Mouse (Mus musculus) kidney, embryonic 15.5 days (tissue): Measurements from ENCODE around the gene Gpr22. TPM values are rescaled to one million over a fixed set of nuclear protein-coding genes. Genes with fewer than 3 reads are reported as not detected.

ENCODE experiments used
- ATAC-seq: fragments of 200-750 bp; cut with Nextera tagmentation; replicated peaks from 2 replicates; pipeline ENCODE4 v1.8.0; 2017; ENCODE audit warnings: moderate TSS enrichment; ENCODE audit not compliant: low FRiP score
- H3K27ac ChIP-seq: fragments of 300-500 bp; sonication (generic); 2 replicates; pipeline ENCODE4 v1.5.1; 2015; ENCODE audit warnings: mild to moderate bottlenecking, inconsistent platforms
- H3K27me3 ChIP-seq: fragments of 300-500 bp; sonication (generic); 2 replicates; pipeline ENCODE4 v1.6.1; 2015; ENCODE audit warnings: inconsistent platforms
- H3K36me3 ChIP-seq: fragments of 300-500 bp; sonication (generic); 2 replicates; pipeline ENCODE4 v1.6.1; 2015; ENCODE audit warnings: inconsistent platforms
- H3K4me1 ChIP-seq: fragments of 300-500 bp; sonication (generic); 2 replicates; pipeline ENCODE4 v1.6.1; 2015; ENCODE audit warnings: inconsistent platforms
- H3K4me2 ChIP-seq: fragments of 300-500 bp; sonication (generic); 2 replicates; pipeline ENCODE4 v1.6.1; 2015; ENCODE audit warnings: moderate library complexity, mild to moderate bottlenecking, inconsistent platforms
- H3K4me3 ChIP-seq: fragments of 300-500 bp; sonication (generic); replicated peaks from 2 replicates; pipeline ENCODE4 v1.5.1; 2015; ENCODE audit warnings: mild to moderate bottlenecking, inconsistent platforms
- H3K9ac ChIP-seq: fragments of 300-500 bp; sonication (generic); 2 replicates; pipeline ENCODE4 v1.6.1; 2015; ENCODE audit warnings: mild to moderate bottlenecking, inconsistent platforms
- H3K9me3 ChIP-seq: fragments of 300-500 bp; sonication (generic); replicated peaks from 2 replicates; pipeline ENCODE4 v1.6.1; 2016; ENCODE audit warnings: inconsistent platforms
- WGBS: fragments of 180-500 bp; shearing (Covaris S2); methylation state at CpG from one replicate; pipeline ENCODE4 v1.1.7; 2015; ENCODE audit warnings: mixed read lengths; 5-methylcytosine and 5-hydroxymethylcytosine counted together
- polyA plus RNA-seq: library from polyadenylated mRNA; unstranded; fragments of >200 nt; fragmentation: Nextera tagmentation; extraction: Ambion mirVana; gene quantifications from 2 replicates; pipeline ENCODE4 v1.2.1, GENCODE M21; 2015

Gene Gpr22
- 0.35 and 1.3 TPM in 2 replicates for polyA plus RNA-seq

DNA sequence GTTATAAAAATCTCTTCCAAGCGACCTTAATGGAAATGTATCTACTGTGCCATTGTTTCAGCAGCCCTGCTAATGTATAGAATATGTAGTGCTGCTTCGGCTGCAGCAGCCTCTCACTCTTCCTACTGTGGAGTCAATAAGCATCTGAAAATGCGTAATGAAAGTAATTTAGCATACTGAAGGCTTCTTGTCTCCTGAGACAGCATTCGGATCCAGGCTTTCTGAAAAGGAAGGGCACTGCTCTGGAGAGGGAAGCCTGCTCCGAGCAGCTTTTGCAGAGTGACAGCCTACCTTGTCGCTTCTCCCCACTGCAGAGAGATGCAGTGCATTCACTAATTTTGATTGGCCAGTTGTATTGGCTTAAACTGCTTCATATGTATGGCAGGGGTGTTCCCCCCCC is at the start of gene Gpr22:
Gpr22 (minus strand) TSS at position 348 of the 400 bp plus-strand sequence.
- Histone ChIP-seq H3K4me3 (no peak within 1 kb of the TSS), H3K9ac (no peak within 1 kb of the TSS), H3K27ac (no peak within 1 kb of the TSS), H3K9me3 (no peaks in the 10 kb centered on the region), H3K4me2 (no peak within 1 kb of the TSS), H3K4me1 (0 out of 2 replicates have a peak, but pooled peaks cover 4% of the 10 kb centered on the region), H3K36me3 (no peaks in the 10 kb centered on the region), H3K27me3 (no peaks in the 10 kb centered on the region)
- WGBS = 35% methylated on average over 6 of the region's 6 CpGs
- no peak for ATAC-seq

DNA sequence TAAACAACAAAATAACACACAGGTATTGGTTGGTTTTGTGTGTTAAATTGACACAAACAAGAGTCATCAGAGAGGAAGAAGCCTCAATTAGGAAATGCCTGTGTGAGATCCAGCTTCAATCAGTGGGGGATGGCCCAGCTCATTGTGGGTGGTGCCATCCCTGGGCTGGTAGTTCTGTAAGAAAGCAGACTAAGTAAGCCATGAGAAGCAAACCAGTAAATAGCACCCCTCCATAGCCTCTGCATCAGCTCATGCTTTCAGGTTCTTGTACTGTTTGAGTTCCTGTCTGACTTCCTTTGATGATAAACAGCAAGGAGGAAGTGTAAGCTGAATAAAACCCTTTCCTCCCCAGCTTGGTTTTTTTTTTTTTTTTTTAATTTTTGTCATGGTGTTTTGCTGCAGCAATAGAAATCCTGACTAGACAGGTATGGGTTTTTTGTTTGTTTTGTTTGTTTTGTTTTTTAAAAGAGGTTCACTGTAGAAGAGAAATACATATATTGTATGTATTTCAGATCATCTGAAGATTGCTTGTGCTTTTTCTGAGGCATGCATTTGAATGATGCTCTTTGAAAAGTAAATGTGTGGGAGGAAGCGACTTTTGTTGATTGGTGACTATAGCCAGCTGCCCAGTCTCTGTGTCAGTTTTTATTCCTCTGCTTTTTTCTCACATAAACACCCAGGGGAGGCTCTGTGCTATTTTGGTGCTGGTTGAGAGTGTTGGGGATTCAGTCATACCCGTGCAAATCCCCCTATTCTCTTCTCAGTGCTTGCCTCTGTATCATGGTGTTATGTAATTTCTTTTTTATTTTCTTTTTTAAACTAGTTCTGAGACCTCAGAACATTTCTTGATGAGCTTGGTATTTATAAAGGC is 42.4 kb upstream of the Gpr22 start:
- H3K27ac ChIP-seq = no peak overlapping the region
- H3K9me3 ChIP-seq = no peaks in the 10 kb centered on the region
- no peaks in the 10 kb centered on the region for H3K4me1 ChIP-seq
- no peak overlapping the region for H3K4me3 ChIP-seq
- ATAC-seq = no peak
- no peak overlapping the region for H3K4me2 ChIP-seq
- no peak overlapping the region for H3K9ac ChIP-seq
- H3K36me3 ChIP-seq = no peaks in the 10 kb centered on the region
- WGBS = 42% methylated on average over 2 of the region's 2 CpGs
- H3K27me3 ChIP-seq = no peaks in the 10 kb centered on the region

DNA sequence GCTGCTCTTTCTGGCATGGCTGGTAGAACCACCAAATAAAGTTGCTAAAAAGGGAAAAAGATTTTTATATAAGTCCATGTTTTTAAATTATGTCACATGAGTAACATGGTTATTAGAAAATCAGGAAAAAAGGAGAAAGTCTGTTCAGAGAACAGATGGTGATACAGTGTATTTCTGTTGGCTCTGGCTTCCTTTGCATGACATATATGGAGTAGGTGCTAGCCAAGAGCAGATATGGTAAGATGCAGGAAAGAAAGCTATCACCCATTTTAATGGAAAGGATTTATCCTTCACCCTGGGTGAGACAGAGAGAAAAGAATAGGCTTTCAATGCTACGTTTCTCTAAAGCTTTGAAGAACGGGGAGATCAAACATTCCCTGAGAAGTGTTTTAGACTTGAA is 40.7 kb upstream of the Gpr22 start:
- H3K4me2 ChIP-seq = no peak overlapping the region
- 68% methylated on average over 2 of the region's 2 CpGs for WGBS
- no peak overlapping the region for H3K4me3 ChIP-seq
- ATAC-seq = no peak
- H3K27me3 ChIP-seq = no peaks in the 10 kb centered on the region
- no peak overlapping the region for H3K9ac ChIP-seq
- no peaks in the 10 kb centered on the region for H3K9me3 ChIP-seq
- no peak overlapping the region for H3K27ac ChIP-seq
- no peaks in the 10 kb centered on the region for H3K36me3 ChIP-seq
- H3K4me1 ChIP-seq = no peaks in the 10 kb centered on the region

DNA sequence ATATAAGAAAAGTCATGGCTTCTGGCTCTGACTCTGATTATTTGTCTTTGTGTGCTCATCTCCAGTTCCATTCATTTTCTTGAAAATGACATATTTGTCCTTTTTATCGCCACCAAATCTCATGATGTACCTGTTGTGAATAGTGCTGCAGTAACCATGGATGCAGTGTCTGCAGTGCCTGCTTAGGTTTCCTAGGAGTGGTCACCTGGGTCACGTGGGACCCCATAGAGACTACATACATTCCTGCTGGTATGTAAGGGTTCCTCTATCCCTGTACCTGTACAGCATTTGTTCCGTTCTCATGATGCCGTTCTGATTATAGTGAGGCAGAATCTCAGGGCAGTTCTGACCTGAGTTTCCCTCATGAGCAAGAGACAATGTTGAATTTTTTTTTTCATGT is 36.1 kb upstream of the Gpr22 start:
- ATAC-seq = no peak
- Histone ChIP-seq H3K9ac (no peak overlapping the region), H3K4me3 (no peak overlapping the region), H3K4me2 (no peak overlapping the region), H3K4me1 (no peaks in the 10 kb centered on the region), H3K9me3 (no peaks in the 10 kb centered on the region), H3K36me3 (no peaks in the 10 kb centered on the region), H3K27me3 (no peaks in the 10 kb centered on the region), H3K27ac (no peak overlapping the region)
- WGBS = 97% methylated on average over 4 of the region's 4 CpGs

DNA sequence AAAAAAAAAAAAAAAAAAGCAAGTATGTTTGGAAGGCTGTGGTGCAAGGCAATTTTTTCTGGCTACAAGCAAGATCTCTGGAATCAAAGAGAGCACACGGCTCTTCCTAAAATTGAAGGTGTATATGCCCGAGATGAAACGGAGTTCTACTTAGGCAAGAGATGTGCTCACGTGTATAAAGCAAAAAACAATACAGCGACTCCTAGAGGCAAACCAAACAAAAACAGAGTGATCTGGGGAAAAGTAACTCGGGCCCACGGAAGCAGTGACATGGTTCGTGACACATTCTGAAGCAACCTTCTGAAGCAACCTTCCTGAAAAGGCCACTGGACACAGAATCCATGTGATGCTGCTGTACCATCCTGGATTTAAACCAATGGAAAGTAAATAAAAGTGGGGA is 33.6 kb upstream of the Gpr22 start:
- Histone ChIP-seq H3K9ac (no peak overlapping the region), H3K36me3 (no peaks in the 10 kb centered on the region), H3K4me1 (no peaks in the 10 kb centered on the region), H3K4me3 (no peak overlapping the region), H3K9me3 (peaks cover 5% of the 10 kb centered on the region; the same call in 1 of the 2 replicates), H3K27ac (no peak overlapping the region), H3K4me2 (no peak overlapping the region), H3K27me3 (no peaks in the 10 kb centered on the region)
- 86% methylated on average over 8 of the region's 8 CpGs for WGBS
- no peak for ATAC-seq

DNA sequence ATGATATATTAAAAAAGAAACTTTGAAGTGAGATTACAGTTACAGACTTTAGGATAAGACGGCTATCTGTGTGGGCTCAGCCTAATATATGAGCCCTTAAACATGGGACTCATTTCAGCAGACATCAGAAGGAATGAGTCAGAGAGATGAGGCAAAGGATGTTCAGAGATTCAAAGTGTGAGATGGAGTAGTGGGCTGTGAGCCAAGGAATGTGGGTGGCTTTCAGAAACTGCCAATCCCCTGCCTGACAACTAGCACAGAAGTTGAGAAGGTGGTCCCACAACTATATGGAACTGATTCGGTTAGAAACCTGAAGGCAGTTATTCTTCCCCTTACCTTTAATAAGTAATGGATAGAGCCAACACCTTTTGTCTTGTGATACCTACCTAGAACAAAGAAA is 20.9 kb upstream of the Gpr22 start:
- no peaks in the 10 kb centered on the region for H3K36me3 ChIP-seq
- no peak overlapping the region for H3K4me2 ChIP-seq
- H3K27ac ChIP-seq = no peak overlapping the region
- H3K9ac ChIP-seq = no peak overlapping the region
- H3K4me3 ChIP-seq = no peak overlapping the region
- H3K27me3 ChIP-seq = no peaks in the 10 kb centered on the region
- no peaks in the 10 kb centered on the region for H3K4me1 ChIP-seq
- no peak for ATAC-seq
- no peaks in the 10 kb centered on the region for H3K9me3 ChIP-seq
- WGBS = 82% methylated on average over 2 of the region's 2 CpGs

DNA sequence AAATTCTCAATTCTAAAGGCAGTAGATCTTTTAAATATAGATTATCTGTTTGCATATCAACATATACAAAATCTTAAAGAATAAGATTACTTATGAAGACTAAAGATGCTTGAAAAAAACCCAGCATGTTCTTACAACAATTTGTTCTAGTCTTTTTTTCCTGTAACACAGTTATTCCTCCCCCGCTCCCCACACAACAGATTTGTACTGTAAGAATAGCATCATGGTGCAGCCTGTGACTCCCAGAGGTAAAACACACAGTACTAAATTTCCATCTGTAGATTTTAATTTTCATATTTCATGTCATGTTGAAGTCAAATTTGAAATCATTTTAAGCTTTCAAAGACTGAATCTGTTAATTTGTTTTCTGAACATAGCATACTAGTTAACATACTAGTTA is 16.4 kb upstream of the Gpr22 start:
- no peak for ATAC-seq
- no peaks in the 10 kb centered on the region for H3K27me3 ChIP-seq
- H3K9ac ChIP-seq = no peak overlapping the region
- WGBS = 83% methylated on average over 1 of the region's 1 CpGs
- H3K36me3 ChIP-seq = no peaks in the 10 kb centered on the region
- H3K27ac ChIP-seq = no peak overlapping the region
- no peak overlapping the region for H3K4me2 ChIP-seq
- no peaks in the 10 kb centered on the region for H3K4me1 ChIP-seq
- no peak overlapping the region for H3K4me3 ChIP-seq
- no peaks in the 10 kb centered on the region for H3K9me3 ChIP-seq

DNA sequence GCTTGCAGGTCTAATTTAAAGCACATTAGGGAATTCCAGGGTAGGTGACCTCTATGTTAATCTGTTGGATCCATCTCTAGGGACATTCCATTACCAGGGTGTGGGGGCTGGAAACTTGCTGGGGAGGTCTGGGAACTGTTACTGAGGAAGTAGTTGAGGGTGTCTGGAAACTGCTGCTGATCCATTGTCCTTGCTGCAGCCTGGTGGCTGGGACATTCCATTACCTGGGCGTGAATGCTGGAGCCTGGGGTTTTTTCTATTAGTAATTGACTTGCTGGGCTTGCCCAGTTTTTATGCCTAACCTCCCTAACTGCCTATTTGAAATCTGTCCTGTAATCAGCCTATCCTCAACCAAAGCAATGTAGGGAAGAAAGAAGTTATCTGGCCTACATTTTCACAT is 13.0 kb upstream of the Gpr22 start:
- H3K27ac ChIP-seq = no peak overlapping the region
- WGBS = 59% methylated on average over 1 of the region's 1 CpGs
- no peaks in the 10 kb centered on the region for H3K9me3 ChIP-seq
- H3K36me3 ChIP-seq = no peaks in the 10 kb centered on the region
- H3K4me2 ChIP-seq = no peak overlapping the region
- no peak for ATAC-seq
- no peak overlapping the region for H3K9ac ChIP-seq
- H3K4me1 ChIP-seq = no peaks in the 10 kb centered on the region
- no peak overlapping the region for H3K4me3 ChIP-seq
- H3K27me3 ChIP-seq = no peaks in the 10 kb centered on the region

DNA sequence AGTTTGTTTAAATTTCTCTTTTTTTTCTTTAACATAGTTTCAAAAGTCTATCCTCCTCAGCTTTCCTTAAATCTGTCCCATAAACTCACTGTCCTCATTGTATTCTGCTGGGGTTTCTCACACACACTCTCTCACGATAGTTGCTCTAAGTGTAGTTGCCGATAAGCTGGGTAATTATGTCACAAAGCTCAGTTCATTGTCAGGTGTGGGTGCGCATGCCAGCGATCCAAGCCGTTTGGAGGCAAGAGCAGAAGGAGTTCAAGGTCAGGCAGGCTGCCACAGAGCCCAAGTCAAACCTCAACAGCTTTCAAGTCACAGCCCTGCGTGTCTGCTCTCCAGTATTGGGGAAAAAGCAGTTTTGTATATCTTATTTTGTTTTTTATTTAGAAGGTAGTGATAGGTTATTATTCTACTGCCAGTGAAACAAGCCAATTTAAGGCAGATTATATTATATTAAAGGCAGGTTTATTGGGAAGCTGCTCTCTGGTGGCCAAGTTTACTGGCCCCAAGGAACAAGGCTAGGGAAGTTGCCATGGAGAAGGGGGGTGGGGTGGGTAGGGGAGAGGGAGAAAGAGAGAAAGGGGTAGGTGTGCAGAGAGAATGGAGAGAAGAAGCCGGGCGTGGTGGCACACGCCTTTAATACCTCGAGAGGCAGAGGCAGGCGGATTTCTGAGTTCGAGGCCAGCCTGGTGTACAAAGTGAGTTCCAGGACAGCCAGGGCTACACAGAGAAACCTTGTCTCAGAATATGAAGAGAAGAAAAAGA is 11.9 kb upstream of the Gpr22 start:
- H3K9ac ChIP-seq = no peak overlapping the region
- H3K9me3 ChIP-seq = no peaks in the 10 kb centered on the region
- H3K36me3 ChIP-seq = no peaks in the 10 kb centered on the region
- H3K27ac ChIP-seq = no peak overlapping the region
- ATAC-seq = no peak
- no peaks in the 10 kb centered on the region for H3K27me3 ChIP-seq
- no peak overlapping the region for H3K4me3 ChIP-seq
- WGBS = 87% methylated on average over 12 of the region's 12 CpGs
- no peaks in the 10 kb centered on the region for H3K4me1 ChIP-seq
- H3K4me2 ChIP-seq = no peak overlapping the region

DNA sequence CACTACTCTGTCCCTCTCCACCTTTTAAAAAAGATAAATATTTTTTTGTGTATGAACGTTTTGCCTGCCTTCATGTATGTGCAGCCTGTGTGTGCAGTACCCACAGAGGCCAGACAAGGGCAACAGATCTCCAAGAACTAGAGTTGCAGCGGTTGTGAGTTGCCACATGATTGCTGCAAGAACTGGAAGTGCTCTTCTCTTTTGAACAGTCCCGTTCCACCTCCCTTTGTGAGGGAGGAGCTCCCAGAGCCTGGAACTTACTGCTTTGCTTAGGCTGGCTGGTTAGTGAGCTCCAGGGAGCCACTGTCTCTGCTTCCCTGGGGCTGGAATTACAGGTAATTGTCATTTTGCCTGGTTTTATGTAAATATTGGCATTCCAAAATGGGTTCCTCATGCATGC is 10.8 kb upstream of the Gpr22 start:
- ATAC-seq = no peak
- no peak overlapping the region for H3K9ac ChIP-seq
- no peaks in the 10 kb centered on the region for H3K36me3 ChIP-seq
- H3K27me3 ChIP-seq = no peaks in the 10 kb centered on the region
- no peak overlapping the region for H3K27ac ChIP-seq
- no peak overlapping the region for H3K4me2 ChIP-seq
- 83% methylated on average over 3 of the region's 3 CpGs for WGBS
- no peaks in the 10 kb centered on the region for H3K9me3 ChIP-seq
- no peaks in the 10 kb centered on the region for H3K4me1 ChIP-seq
- H3K4me3 ChIP-seq = no peak overlapping the region

DNA sequence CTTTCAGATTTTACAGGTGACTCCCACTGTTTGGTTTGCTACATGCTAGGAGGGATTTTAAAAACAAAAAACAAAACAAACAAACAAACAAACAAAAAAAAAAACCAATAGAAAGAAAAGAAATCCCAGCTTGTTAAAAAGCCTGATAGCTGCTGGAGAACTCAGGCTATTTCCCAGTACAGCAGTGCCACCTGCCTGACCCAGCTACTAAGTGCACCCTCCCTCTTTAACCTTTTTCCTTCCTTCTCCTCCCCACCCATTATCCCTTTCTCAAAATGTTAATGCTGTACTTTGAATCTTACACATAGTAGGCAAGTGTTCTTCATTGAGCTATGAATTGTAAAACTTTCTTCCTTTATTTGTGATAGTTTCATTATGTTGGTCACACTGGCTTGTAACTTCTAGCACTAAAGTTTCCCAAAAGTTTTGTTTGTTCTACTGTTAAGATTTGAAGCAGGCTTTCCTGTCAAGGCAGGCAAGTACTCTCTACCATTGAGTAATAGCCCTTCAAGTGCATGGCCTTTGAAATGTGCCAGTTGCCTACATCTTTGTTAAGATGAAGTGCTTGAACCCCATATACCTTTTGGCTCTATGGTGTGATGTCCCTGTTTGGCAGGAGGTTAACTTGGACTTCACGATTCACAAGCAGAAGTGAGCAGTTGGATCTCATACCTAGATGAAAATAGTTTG is 6.0 kb upstream of the Gpr22 start:
- H3K36me3 ChIP-seq = no peaks in the 10 kb centered on the region
- H3K9me3 ChIP-seq = no peaks in the 10 kb centered on the region
- H3K4me3 ChIP-seq = no peak overlapping the region
- no peak overlapping the region for H3K9ac ChIP-seq
- ATAC-seq = no peak
- H3K27me3 ChIP-seq = no peaks in the 10 kb centered on the region
- no peak overlapping the region for H3K4me2 ChIP-seq
- H3K27ac ChIP-seq = no peak overlapping the region
- 70% methylated on average over 1 of the region's 1 CpGs for WGBS
- no peaks in the 10 kb centered on the region for H3K4me1 ChIP-seq

DNA sequence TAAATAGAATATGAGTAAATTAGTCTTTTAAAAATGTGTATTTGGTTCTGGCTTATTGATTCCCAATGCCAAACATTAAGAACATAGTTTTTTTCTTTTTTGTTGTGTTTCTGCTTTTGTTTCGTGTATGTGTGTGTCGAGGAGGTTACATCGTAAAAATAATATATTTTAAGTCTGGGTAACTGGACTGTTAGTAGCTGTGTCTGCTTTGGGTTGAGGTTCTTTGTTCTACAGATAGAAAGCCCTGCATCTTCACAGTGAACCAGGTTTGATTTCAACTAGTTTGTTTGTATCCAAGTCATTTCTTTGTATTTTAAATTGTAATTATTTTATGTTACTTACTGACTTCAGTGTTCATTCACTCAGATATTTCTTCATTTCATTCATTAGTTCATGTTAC is 323 bp upstream of the Gpr22 start:
- 68% methylated on average over 3 of the region's 3 CpGs for WGBS
- ATAC-seq = no peak

More for the DNA sequence above, 323 bp upstream of the Gpr22 start:
- Histone ChIP-seq H3K36me3 (no peaks in the 10 kb centered on the region), H3K4me3 (no peak overlapping the region), H3K4me2 (no peak overlapping the region), H3K9ac (no peak overlapping the region), H3K4me1 (0 out of 2 replicates have a peak, but pooled peaks cover 4% of the 10 kb centered on the region), H3K9me3 (no peaks in the 10 kb centered on the region), H3K27me3 (no peaks in the 10 kb centered on the region), H3K27ac (no peak overlapping the region)
